Mouse (Mus musculus): ENCODE data around the gene Hnrnpk.
A peak's percentile ranks its signal among the peaks of the same experiment; 100 is the strongest.
"Not testable (repeated sequence)": the region's sequence is repeated elsewhere in the genome, so short reads cannot be mapped to it uniquely, and the experiment has no call there.

Hnrnpk gene

DNA sequence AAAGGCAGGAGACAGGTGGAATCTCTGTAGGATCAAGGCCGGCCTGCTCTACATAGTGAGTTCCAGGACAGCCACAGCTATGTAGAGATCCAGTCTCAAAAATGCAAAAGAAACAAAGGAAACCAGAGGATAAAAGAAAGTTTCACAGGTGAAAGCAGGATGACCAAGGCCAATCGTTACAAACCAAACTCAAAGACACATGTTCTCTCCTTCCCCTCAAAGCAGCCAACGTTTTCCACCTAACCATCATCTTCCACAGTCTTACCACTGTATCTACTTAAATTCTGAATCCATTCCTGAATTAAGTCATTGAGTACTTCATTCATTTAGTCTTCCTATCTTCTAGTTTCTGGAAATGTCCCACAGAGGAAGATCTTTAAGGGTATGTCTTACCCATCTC lies 14.8 kb downstream of the Hnrnpk start:
- no peak for DNase-seq (ENCODE audit: low spot score)

DNA sequence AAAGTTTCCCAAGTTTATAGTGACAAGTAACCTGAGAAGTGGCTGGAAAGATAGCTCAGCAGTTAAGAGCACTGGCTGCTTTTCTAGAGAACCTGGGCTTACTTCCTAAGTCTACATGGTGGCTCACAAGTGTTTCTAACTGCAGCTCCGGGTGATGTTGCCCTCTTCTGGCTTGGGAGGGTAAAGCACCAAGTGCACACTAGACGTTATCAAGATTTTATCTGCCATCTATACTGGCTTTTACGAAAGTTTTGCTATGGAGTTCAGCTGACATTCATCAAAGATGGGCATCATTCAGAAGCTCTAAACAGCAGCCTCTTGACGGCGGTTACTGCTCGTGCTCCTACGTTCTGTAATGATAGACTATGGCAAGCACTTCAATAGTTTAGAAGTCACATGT lies 15.2 kb downstream of the Hnrnpk start:
- DNase-seq (ENCODE audit: low spot score): peak; percentile 78

DNA sequence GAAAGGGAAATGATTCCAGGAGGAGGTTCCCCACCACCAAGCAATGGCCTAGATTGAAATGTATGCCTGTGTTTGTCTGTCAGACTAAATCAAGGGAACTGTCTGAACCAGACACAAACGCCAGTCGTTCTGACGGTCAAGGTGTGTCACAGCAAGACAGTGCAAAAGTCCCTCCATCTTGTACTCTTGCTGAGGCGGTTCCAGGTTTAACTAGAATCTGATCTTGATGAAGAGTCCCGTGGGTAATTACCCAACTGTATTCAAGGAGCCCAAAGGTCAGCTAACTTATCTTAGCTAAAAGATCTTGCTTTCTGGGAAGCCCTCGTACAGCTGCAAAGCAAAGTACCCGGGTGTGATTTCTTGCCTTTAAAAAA lies 17.6 kb downstream of the Hnrnpk start:
- no peak for DNase-seq (ENCODE audit: low spot score)

DNA sequence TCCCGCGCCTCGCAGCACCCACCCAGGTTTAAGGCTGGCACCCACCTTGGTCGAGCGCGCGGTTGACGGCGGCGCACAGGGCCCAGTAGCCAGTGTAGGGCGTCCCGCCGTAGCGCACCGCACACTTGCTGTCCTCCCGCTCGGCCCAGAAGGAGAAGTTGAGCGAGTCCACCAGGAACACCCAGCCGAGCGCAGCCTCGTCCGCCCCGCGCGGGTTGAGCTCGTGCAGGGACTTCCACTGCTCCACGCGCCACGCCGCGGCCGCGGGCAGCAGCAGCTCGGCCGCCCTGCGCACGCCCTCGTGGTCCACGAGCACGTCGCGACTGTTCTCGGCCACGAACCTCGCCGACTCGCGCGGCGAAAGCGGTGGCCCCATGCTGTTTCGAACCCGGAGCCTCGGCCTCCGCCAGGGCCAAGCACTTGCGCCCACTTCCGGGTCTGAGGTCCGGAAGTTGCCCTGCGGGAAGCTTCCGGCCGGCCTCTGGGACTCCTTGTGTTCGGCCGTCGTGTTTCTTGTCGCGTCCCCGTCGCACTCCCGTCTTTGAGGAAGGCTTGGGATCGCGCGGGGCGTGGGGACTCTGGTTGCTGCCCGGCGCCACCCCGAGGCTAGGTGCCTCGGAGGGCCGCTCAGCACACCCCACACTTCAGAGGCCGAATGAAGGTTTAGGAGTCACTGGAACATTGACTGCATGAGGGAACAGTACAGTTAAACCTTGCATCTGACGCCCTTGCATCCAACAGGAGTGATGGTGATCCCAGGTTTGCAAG lies 18.2 kb downstream of the Hnrnpk start, which contains the start of gene 2210016F16Rik:
Gene 2210016F16Rik, minus strand, starts transcription at position 447 of the 768 bp plus-strand sequence.
- no peak for DNase-seq (ENCODE audit: low spot score)

DNA sequence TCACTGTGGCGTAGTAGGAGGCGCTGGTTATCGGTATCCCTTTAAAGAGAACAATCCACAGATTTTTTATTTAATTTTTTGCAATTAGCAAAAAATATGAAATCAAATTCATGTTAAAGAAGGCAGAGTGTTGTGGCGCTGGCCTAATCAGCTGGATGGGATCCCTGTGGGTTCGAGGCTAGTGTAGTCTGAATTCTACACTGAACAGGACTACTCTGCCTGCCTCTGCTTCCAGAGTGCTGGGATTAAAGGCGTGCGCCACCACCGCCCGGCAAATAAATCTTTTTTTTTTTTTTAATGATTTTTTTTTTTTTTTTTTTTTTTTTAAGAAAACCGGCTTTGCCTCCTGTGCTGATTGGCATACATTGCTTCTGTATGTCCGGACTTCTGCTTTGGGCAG lies 18.8 kb downstream of the Hnrnpk start:
- no peak for DNase-seq (ENCODE audit: low spot score)

DNA sequence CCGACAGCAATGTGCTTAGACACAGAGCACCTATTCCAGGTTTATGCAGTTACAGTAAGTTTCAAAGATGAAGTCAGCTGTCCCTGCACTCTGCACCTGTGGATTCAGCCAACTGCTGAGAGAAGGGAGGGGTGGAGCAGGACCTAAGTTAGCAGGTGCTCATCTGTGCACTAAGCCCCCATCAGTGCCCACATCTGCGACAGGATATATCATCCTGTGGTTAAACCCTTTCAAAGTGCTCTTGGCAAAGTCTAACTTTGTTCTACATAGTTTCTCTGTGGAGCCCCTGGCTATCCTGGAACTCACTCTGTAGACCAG lies 30.0 kb downstream of the Hnrnpk start:
- no peak for DNase-seq (ENCODE audit: low spot score)

DNA sequence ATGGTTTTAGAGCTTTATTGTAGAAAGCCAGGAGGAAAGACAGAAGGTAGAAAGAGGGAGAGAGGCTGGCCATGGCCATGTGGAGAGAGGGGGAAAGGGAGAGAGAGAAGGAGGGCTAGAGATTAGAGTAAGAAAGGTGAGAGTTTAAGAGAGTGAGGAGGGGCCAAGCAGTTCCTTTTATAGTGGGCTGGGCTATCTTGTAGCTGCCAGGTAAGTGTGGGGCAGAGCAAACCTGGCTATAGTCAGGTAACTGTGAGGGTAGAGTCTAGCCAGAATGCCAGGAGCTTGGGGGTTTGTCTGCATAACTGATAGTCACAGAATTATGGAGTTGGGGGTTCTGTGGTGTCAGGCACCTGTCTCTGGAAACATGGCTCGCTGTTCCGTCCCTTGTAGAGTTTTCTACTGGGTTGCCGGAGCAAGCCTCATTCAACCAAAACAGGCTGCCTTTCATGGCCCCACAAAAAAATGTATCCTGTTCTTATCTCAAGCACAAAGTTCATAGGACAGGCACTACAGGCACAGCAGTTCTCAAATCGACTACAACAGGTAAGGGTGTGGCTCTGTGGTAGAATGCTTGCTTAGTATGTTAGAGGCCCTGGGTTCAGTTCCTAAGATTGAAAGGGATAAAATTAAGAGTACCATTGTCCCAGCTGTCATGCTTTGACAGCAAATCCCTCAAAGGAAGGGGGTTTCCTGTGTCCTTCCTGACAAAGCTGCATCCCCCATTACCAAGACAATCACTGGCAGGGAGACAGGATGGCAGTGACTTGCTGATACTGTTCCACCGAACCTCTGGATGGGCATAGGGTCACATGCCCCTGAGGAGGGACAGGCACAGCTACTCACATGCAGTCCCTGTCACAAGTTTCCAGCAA lies 30.6 kb downstream of the Hnrnpk start:
- DNase-seq (ENCODE audit: low spot score): no peak

DNA sequence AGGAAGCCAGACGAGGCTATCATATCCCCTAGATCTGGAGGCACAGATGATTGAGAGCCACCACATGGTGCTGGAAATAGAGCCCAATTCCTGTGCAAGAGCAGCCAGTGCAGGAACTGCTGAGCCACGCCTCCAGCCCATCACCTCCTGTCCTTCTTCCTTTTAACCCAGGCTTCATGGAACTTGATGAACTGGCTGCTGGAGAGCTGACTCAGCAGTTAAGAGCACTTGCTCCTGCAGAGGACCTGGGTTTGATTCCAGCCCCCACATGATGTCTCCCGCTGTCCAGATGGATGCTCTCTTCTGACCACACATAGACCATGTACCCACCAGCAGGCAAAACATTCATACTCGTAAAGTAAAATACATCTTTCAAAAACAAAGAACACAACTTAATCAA lies 34.3 kb downstream of the Hnrnpk start:
- no peak for DNase-seq (ENCODE audit: low spot score)

DNA sequence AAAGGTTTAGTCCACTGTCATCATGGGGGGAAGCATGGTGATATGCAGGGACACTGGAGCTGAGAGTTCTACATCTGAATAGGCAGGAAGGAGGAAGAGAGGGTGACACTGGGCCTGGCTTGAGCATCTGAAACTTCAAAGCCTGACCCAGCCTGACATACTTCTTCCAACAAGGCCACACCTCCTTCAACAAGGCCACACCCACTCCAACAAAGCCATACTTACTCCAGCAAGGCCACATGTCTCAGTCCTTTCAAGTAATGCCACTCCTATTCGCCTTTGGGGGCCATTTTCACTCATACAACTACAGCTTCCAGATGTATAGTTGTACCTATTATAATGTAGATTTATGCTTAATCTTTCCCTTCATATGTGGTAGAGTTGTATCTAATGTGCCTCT lies 35.5 kb downstream of the Hnrnpk start:
- no peak for DNase-seq (ENCODE audit: low spot score)

DNA sequence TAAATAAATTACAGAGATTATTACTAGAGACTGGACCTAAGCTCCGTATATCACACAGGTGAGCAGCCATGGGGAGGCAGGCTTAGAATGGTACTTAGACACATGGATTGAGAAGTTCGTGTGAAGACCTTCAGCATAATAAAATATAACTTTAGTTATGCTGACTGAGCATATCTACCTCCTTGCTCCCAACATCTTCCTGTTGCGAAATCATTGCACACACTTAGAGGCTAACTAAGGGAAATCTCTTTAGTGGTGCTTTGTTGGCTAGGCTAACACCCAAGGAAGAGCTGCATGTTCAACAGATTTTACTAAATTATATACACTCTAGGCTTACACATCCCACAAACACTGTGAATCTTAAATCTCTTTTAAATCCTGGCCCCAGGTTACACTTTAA lies 36.8 kb downstream of the Hnrnpk start:
- no peak for DNase-seq (ENCODE audit: low spot score)

DNA sequence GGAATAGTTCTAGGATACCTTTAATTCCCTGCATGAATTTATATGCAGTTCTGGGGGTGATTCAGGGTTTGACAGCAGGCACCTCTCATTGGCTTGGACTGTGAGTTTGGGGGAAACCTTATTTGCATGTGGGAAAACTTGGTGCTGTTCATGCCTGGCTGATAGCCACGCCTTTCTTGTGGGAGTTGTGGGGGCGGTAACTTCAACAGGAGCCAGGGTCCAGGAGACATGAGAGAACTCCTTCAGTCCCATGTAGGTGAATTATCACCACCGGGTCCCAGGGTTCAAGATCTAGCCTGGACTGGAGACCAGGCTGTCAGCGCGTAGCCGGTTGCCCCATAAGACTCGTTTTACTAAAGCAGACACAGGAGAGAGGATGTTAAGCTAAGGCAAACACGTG lies 38.0 kb downstream of the Hnrnpk start:
- DNase-seq (ENCODE audit: low spot score): not testable (repeated sequence)

DNA sequence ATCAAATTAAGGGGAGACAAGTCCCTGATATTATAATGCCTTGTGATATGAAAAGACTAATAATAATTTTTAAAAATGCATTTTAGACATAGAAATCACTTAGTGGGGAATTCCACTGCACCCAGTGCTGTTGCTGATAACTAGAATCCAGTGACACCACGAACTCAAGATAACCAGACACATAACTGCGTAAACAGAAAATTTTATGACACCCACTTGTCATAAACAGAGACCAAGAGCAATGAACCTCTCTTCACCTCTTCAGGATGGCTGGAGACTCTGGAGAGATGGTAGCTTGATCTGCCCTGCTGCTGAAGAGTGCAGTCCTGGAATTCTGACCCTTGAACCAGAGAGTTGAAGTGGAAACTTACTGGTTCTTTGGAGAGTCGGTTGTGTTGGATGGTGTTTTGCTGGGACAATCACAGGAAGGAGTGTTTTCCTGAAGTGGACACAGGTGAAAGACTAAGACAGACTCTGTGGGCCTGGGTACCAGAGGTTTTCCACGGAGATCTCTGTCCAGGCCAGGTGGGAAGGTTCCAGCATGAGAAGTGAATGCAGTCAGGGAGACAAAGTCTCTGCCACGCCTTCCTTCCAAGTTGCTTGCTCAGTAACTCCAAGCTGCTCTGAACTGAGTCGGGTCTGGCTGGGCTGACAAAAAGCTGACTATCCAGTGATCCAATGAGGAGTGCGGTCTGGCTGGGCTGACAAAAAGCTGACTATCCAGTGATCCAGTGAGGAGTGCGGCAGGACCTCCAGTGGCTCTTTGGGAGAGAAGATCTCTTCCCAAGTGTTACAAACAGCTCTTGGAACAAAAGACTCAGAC lies 38.6 kb downstream of the Hnrnpk start:
- no peak for DNase-seq (ENCODE audit: low spot score)

DNA sequence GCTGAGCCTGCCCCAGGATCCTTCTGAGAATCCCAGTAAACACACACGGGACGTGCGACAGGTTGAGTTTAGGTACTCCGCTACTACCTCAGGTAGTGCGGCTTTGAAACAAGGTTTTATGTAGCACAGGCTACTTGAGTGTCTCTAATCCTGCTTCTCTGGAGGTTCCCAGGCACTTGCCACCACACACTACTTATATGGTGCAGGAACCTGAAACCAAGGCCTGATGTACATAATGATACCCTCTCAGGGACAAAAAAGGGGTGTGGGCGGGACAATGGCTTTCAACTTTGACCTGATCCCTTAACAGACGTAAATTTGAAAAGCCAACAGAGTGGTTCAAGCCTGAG lies 43.9 kb downstream of the Hnrnpk start:
- no peak for DNase-seq (ENCODE audit: low spot score)

DNA sequence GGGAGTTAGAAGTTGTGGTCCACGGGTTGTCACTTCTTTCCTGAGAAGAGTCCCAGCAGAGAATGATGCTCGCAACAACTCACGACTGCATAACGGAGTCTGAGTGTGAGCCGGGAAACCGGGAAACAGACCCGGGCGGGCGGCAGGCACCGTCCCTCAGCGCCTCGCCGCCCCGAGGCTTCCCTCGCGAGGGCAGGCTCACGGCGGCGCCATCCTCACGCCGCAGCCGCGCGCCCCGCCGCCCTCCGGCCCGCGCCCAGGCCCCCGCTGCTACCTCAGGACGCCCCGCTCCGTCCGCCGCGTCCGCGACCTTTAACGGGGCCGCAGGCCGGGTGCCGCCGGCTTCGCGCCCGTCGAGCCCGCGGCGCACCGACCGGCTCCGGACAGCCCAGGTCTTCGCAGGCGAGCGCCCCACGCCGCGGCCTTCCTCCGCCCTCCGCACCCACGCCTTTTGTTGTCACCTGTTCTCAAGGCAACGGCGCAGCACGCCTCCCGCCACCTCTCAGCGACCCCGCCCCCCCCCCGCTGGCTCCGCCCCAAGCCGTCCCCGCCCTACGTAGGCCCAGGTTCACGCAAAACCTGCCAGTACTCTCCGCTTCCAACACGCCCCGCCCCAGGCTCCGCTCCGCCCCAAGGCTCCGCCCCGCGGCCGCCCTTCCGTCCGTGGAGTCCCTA lies 44.4 kb downstream of the Hnrnpk start, which contains the start of gene Kif27:
Gene Kif27, minus strand, starts transcription at position 494 of the 675 bp plus-strand sequence.
- DNase-seq (ENCODE audit: low spot score): peak; percentile 80

DNA sequence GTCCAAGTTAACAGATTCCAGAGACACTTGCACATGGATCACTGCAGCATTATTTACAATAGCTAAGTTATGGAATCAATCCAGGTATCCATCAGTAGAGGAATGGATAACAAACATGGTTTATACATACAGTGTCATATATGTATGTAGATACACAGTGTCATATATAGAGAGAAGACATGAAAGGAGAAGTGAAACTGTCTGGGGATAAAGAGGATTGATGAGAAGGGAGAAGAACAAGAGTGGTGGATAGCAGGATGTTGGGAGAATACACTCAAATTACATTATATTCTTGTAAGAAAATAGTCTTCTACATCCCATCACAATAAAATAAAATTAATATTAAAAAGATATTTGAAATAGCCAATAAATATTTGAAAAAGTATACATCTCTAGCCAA lies 50.1 kb downstream of the Hnrnpk start:
- DNase-seq (ENCODE audit: low spot score): no peak

DNA sequence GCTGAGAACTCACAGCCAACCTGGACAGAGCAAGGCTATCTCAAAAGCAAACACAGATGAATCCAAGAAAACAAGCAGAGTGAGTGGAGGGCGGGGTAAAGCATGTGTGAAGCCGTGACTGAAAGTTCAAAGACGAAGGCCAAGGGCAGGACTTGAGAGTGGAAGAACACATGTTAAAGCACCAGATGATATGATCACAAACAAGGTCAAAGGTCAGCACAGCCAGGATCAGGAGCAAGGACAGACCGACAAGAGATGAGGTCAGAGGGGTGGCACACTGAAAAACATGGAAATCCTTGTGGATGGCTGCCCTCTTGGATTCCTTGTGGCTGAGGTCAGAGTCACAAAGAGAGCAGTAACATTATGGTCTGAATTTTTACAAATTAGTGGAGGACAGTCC lies 52.5 kb downstream of the Hnrnpk start:
- no peak for DNase-seq (ENCODE audit: low spot score)

DNA sequence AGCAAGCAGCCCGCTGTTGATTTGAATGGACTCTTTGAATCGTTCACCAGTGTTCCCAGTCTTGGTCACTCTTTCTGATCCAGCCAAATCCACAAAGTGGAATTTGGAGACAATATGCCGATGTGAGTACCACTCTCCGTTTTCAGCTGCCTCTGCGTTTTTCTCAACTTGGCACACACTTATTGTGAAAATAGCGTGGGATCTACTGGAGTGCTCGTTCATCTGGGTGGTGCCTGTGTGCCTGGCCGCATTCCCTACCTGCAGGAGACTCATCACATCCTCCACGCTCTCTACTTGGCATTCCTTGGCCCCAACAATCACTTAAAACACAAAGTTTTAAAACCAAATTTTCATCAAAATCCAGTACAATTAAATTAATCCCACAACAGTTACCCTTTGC lies 58.6 kb downstream of the Hnrnpk start:
- no peak for DNase-seq (ENCODE audit: low spot score)

Measured in adipocyte (in vitro differentiated cells).